Mouse (Mus musculus) myocyte (in vitro differentiated cells): ENCODE measurements around the gene Rnf220.

Source experiments
- CEBPB ChIP-seq: IDR thresholded peaks from 2 replicates; pipeline ENCODE4 v1.6.1; 2011; ENCODE audit warnings: mild to moderate bottlenecking, moderate library complexity; ENCODE audit not compliant: poor library complexity, insufficient read depth, severe bottlenecking
- E2F4 ChIP-seq: IDR thresholded peaks from one replicate; pipeline ENCODE4 v1.6.1; 2011; ENCODE audit warnings: mild to moderate bottlenecking, control low read depth, moderate library complexity; ENCODE audit not compliant: insufficient read depth
- MYOG ChIP-seq, 3 experiments: IDR thresholded peaks; one replicate each; pipeline ENCODE4 v1.6.1; 2011; ENCODE audit warnings: control low read depth in 2 of 3, low read depth in 2 of 3, mild to moderate bottlenecking in 2 of 3; ENCODE audit not compliant: insufficient read length in 2 of 3, control insufficient read depth in 1 of 3, insufficient read depth in 1 of 3
- POLR2A ChIP-seq: IDR thresholded peaks from one replicate; pipeline ENCODE4 v1.6.1; 2011; ENCODE audit warnings: low read depth, mild to moderate bottlenecking, control low read depth, moderate library complexity; ENCODE audit not compliant: insufficient read length
- REST ChIP-seq: IDR thresholded peaks from one replicate; pipeline ENCODE4 v1.6.1; 2011; ENCODE audit warnings: mild to moderate bottlenecking, control low read depth, moderate library complexity; ENCODE audit not compliant: insufficient read depth, insufficient read length
- TCF12 ChIP-seq: IDR thresholded peaks from one replicate; pipeline ENCODE4 v1.6.1; 2011; ENCODE audit warnings: mild to moderate bottlenecking, control low read depth; ENCODE audit not compliant: poor library complexity, insufficient read depth, severe bottlenecking
- TCF3 ChIP-seq: IDR thresholded peaks from one replicate; pipeline ENCODE4 v1.6.1; 2011; ENCODE audit warnings: low read depth, control low read depth; ENCODE audit not compliant: insufficient read length

DNA sequence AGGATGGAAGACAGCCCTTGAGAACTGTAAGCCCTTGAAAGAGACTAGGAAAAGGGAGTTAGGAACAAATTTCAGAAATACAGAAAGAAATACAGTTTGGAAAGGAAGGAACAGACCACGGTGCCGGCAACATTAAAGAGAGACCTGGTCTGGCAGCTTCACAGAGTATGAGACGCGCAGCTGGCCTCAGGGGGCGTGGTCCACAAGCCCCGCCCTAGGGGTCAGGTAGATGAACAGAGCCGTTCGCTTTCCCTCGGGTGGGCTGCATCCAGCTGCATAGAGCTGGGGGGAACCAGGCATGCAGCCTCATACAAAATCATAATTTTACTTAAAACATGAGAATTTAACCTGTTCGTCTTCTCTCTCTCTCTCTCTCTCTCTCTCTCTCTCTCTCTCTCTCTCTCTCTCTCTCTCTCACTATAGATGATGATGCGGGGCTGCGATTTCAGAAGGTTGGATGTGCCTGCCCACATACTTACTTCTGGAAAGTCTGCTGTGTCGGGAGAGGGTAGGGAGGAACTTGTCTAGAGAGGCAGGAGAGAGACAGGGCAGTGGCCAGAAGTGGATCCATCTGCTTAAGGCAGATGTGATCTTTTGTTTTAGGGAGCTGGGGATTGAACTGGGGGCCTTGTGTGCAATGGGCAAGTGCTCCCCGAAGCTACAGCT lies 59.7 kb downstream of the Rnf220 start:
- TF ChIP-seq CEBPB (no peak), POLR2A (no peak), TCF12 (no peak), MYOG (IDR thresholded peaks at IDR 0.05; ENCODE audit: control insufficient read depth in 1 of 3, insufficient read depth in 1 of 3, insufficient read length in 2 of 3, low read depth in 2 of 3) (no peak), TCF3 (no peak), REST (no peak), E2F4 (no peak)
